Mouse (Mus musculus): ENCODE data around the gene Zbtb26.

Zbtb26 gene

GRCm38 (mm10) chr2:37442611-37443591, at the start of gene Zbtb26, which contains the start of the genes Zbtb6 and Rabgap1:
Zbtb26 (minus strand) TSS chr2:37443135.
Zbtb6 (minus strand) TSS chr2:37443171.
Rabgap1 (plus strand) TSS chr2:37443279.
- ATAC-seq (ENCODE audit: low TSS enrichment) = peak; percentile 99

- ATAC-seq (ENCODE audit: low TSS enrichment) = no peak
These were observed 46.0 kb upstream of the Zbtb26 start for GRCm38 (mm10) chr2:37488956-37489355.

GRCm38 (mm10) chr2:37486408-37486807, 43.5 kb upstream of the Zbtb26 start:
- no peak for ATAC-seq (ENCODE audit: low TSS enrichment)

- ATAC-seq (ENCODE audit: low TSS enrichment) = no peak
These were observed 42.4 kb upstream of the Zbtb26 start for GRCm38 (mm10) chr2:37485370-37485769.

GRCm38 (mm10) chr2:37484165-37484564, 41.2 kb upstream of the Zbtb26 start:
- ATAC-seq (ENCODE audit: low TSS enrichment) = no peak

- no peak for ATAC-seq (ENCODE audit: low TSS enrichment)
These were observed 37.1 kb upstream of the Zbtb26 start for GRCm38 (mm10) chr2:37480039-37480438.

- ATAC-seq (ENCODE audit: low TSS enrichment) = no peak
These were observed 36.6 kb upstream of the Zbtb26 start for GRCm38 (mm10) chr2:37479559-37479958.

- ATAC-seq (ENCODE audit: low TSS enrichment) = no peak
These were observed 23.3 kb upstream of the Zbtb26 start for GRCm38 (mm10) chr2:37466266-37466665.

- no peak for ATAC-seq (ENCODE audit: low TSS enrichment)
These were observed 17.8 kb upstream of the Zbtb26 start for GRCm38 (mm10) chr2:37460707-37461106.

GRCm38 (mm10) chr2:37452376-37452760, 9.4 kb upstream of the Zbtb26 start:
- peak; percentile 55 for ATAC-seq (ENCODE audit: low TSS enrichment)

- ATAC-seq (ENCODE audit: low TSS enrichment) = peak; percentile 99
These were observed 8.9 kb upstream of the Zbtb26 start for GRCm38 (mm10) chr2:37451667-37452375.

- ATAC-seq (ENCODE audit: low TSS enrichment) = no peak
These were observed 11.3 kb downstream of the Zbtb26 start for GRCm38 (mm10) chr2:37431609-37432008.

- peak; percentile 97 for ATAC-seq (ENCODE audit: low TSS enrichment)
These were observed 12.1 kb downstream of the Zbtb26 start for GRCm38 (mm10) chr2:37430593-37431464.

GRCm38 (mm10) chr2:37423671-37424070, 19.3 kb downstream of the Zbtb26 start:
- no peak for ATAC-seq (ENCODE audit: low TSS enrichment)

- peak; percentile 99 for ATAC-seq (ENCODE audit: low TSS enrichment)
These were observed 20.3 kb downstream of the Zbtb26 start, which contains the start of gene Rc3h2 for GRCm38 (mm10) chr2:37422306-37423304. Rc3h2 (minus strand) TSS chr2:37422903.

- ATAC-seq (ENCODE audit: low TSS enrichment) = no peak
These were observed 21.0 kb downstream of the Zbtb26 start for GRCm38 (mm10) chr2:37421903-37422302.

GRCm38 (mm10) chr2:37395539-37395938, 47.4 kb downstream of the Zbtb26 start:
- 0 out of 2 replicates have a peak, but pooled peaks have one; percentile 65 for ATAC-seq (ENCODE audit: low TSS enrichment)

- peak; percentile 65 for ATAC-seq (ENCODE audit: low TSS enrichment)
These were observed 60.0 kb downstream of the Zbtb26 start for GRCm38 (mm10) chr2:37382921-37383320.

Data from frontal cortex, adult (tissue).